Mouse (Mus musculus) liver, embryonic 12.5 days (tissue): Measurements from ENCODE around the gene Dlgap4. TPM values are rescaled to one million over a fixed set of nuclear protein-coding genes. Genes with fewer than 3 reads are reported as not detected.

Source experiments
- ATAC-seq: fragments of 200-750 bp; cut with Nextera tagmentation; 2 replicates; pipeline ENCODE4 v1.8.0; 2017; ENCODE audit warnings: moderate number of reproducible peaks, mild to moderate bottlenecking, moderate library complexity
- H3K27ac ChIP-seq: fragments of 300-500 bp; sonication (generic); 2 replicates; pipeline ENCODE4 v1.5.1; 2016; ENCODE audit warnings: mild to moderate bottlenecking
- H3K27me3 ChIP-seq: fragments of 300-500 bp; sonication (generic); replicated peaks from 2 replicates; pipeline ENCODE4 v1.6.1; 2016; ENCODE audit warnings: mild to moderate bottlenecking, moderate library complexity
- H3K36me3 ChIP-seq: fragments of 300-500 bp; sonication (generic); 2 replicates; pipeline ENCODE4 v1.6.1; 2016; ENCODE audit warnings: mild to moderate bottlenecking, moderate library complexity
- H3K4me1 ChIP-seq: fragments of 300-500 bp; sonication (generic); 2 replicates; pipeline ENCODE4 v1.6.1; 2016
- H3K4me2 ChIP-seq: fragments of 300-500 bp; sonication (generic); 2 replicates; pipeline ENCODE4 v1.6.1; 2016; ENCODE audit warnings: mild to moderate bottlenecking, moderate library complexity
- H3K4me3 ChIP-seq: fragments of 300-500 bp; sonication (generic); 2 replicates; pipeline ENCODE4 v1.5.1; 2016; ENCODE audit warnings: mild to moderate bottlenecking, moderate library complexity
- H3K9ac ChIP-seq: fragments of 300-500 bp; sonication (generic); 2 replicates; pipeline ENCODE4 v1.6.1; 2016; ENCODE audit warnings: mild to moderate bottlenecking, moderate library complexity
- H3K9me3 ChIP-seq: fragments of 300-500 bp; sonication (generic); replicated peaks from 2 replicates; pipeline ENCODE4 v1.6.1; 2016; ENCODE audit warnings: mild to moderate bottlenecking, moderate library complexity
- WGBS: fragments of 180-500 bp; shearing (Covaris S2); methylation state at CpG from one replicate; pipeline ENCODE4 v1.1.7; 2016; ENCODE audit not compliant: insufficient replicate concordance; 5-methylcytosine and 5-hydroxymethylcytosine counted together
- polyA plus RNA-seq: library from polyadenylated mRNA; unstranded; fragments of >200 nt; fragmentation: Nextera tagmentation; extraction: Ambion mirVana; gene quantifications from 2 replicates; pipeline ENCODE4 v1.2.1, GENCODE M21; 2016

Dlgap4 gene
- polyA plus RNA-seq, result 24.5 and 28.7 TPM in 2 replicates

GRCm38 (mm10) chr2:156613541-156614257, at the start of gene Dlgap4:
TSS of gene Dlgap4 (plus strand) at chr2:156613705.
- H3K27ac ChIP-seq, result no peak within 1 kb of the TSS
- H3K4me2 ChIP-seq, result peak within 1 kb of the TSS; percentile 73
- H3K4me1 ChIP-seq, result peaks cover 15% of the 10 kb centered on the region
- H3K27me3 ChIP-seq, result peaks cover 91% of the 10 kb centered on the region
- H3K4me3 ChIP-seq, result peak within 1 kb of the TSS; percentile 55
- ATAC-seq, result no peak
- H3K9me3 ChIP-seq, result no peaks in the 10 kb centered on the region
- WGBS, result 2% methylated on average over 85 of the region's 103 CpGs
- no peak within 1 kb of the TSS for H3K9ac ChIP-seq
- no peaks in the 10 kb centered on the region for H3K36me3 ChIP-seq

GRCm38 (mm10) chr2:156566512-156566911, 47.0 kb upstream of the Dlgap4 start:
- Histone ChIP-seq H3K4me3 (no peak overlapping the region), H3K9ac (no peak overlapping the region), H3K27me3 (no peaks in the 10 kb centered on the region), H3K4me2 (no peak overlapping the region), H3K36me3 (peaks cover 58% of the 10 kb centered on the region), H3K4me1 (peaks cover 5% of the 10 kb centered on the region), H3K27ac (no peak overlapping the region), H3K9me3 (no peaks in the 10 kb centered on the region)
- WGBS, result 84% methylated on average over 2 of the region's 2 CpGs
- no peak for ATAC-seq

- Histone ChIP-seq H3K9ac (no peak overlapping the region), H3K36me3 (peaks cover 51% of the 10 kb centered on the region), H3K4me1 (no peaks in the 10 kb centered on the region), H3K4me3 (no peak overlapping the region), H3K4me2 (no peak overlapping the region), H3K27me3 (no peaks in the 10 kb centered on the region), H3K9me3 (no peaks in the 10 kb centered on the region), H3K27ac (no peak overlapping the region)
- ATAC-seq, result no peak
- 77% methylated on average over 7 of the region's 7 CpGs for WGBS
Measured at GRCm38 (mm10) chr2:156568647-156569046, 44.9 kb upstream of the Dlgap4 start.

GRCm38 (mm10) chr2:156569261-156569660, 44.2 kb upstream of the Dlgap4 start:
- Histone ChIP-seq H3K36me3 (peaks cover 45% of the 10 kb centered on the region), H3K4me1 (no peaks in the 10 kb centered on the region), H3K9me3 (no peaks in the 10 kb centered on the region), H3K4me2 (no peak overlapping the region), H3K27me3 (no peaks in the 10 kb centered on the region), H3K4me3 (no peak overlapping the region), H3K9ac (no peak overlapping the region), H3K27ac (no peak overlapping the region)
- no peak for ATAC-seq
- WGBS, result 74% methylated on average over 3 of the region's 3 CpGs

GRCm38 (mm10) chr2:156571521-156571920, 42.0 kb upstream of the Dlgap4 start:
- H3K9me3 ChIP-seq, result no peaks in the 10 kb centered on the region
- ATAC-seq, result no peak
- H3K9ac ChIP-seq, result no peak overlapping the region
- peaks cover 31% of the 10 kb centered on the region for H3K36me3 ChIP-seq
- H3K27me3 ChIP-seq, result peaks cover 6% of the 10 kb centered on the region; the same call in 1 of the 2 replicates
- no peaks in the 10 kb centered on the region for H3K4me1 ChIP-seq
- no peak overlapping the region for H3K4me2 ChIP-seq
- WGBS, result 70% methylated on average over 6 of the region's 6 CpGs
- no peak overlapping the region for H3K27ac ChIP-seq
- H3K4me3 ChIP-seq, result no peak overlapping the region

GRCm38 (mm10) chr2:156576850-156577587, 36.5 kb upstream of the Dlgap4 start:
- WGBS, result 54% methylated on average over 7 of the region's 7 CpGs
- Histone ChIP-seq H3K4me1 (no peaks in the 10 kb centered on the region), H3K27ac (no peak overlapping the region), H3K27me3 (peaks cover 13% of the 10 kb centered on the region; the same call in 1 of the 2 replicates), H3K36me3 (no peaks in the 10 kb centered on the region), H3K4me3 (no peak overlapping the region), H3K9me3 (no peaks in the 10 kb centered on the region), H3K9ac (no peak overlapping the region), H3K4me2 (no peak overlapping the region)
- no peak for ATAC-seq

GRCm38 (mm10) chr2:156580507-156580906, 33.0 kb upstream of the Dlgap4 start:
- WGBS, result 47% methylated on average over 5 of the region's 5 CpGs
- ATAC-seq, result no peak
- no peak overlapping the region for H3K4me3 ChIP-seq

GRCm38 (mm10) chr2:156581244-156581643, 32.3 kb upstream of the Dlgap4 start:
- Histone ChIP-seq H3K36me3 (no peaks in the 10 kb centered on the region), H3K4me1 (no peaks in the 10 kb centered on the region), H3K27me3 (peaks cover 24% of the 10 kb centered on the region; the same call in 1 of the 2 replicates), H3K9me3 (no peaks in the 10 kb centered on the region), H3K4me2 (no peak overlapping the region), H3K27ac (no peak overlapping the region), H3K9ac (no peak overlapping the region), H3K4me3 (no peak overlapping the region)
- ATAC-seq, result no peak
- 54% methylated on average over 10 of the region's 10 CpGs for WGBS

More at GRCm38 (mm10) chr2:156580507-156580906, 33.0 kb upstream of the Dlgap4 start:
- Histone ChIP-seq H3K9me3 (no peaks in the 10 kb centered on the region), H3K9ac (no peak overlapping the region), H3K4me1 (no peaks in the 10 kb centered on the region), H3K27me3 (peaks cover 30% of the 10 kb centered on the region; the same call in 1 of the 2 replicates), H3K36me3 (no peaks in the 10 kb centered on the region), H3K27ac (no peak overlapping the region), H3K4me2 (no peak overlapping the region)

GRCm38 (mm10) chr2:156582887-156583286, 30.6 kb upstream of the Dlgap4 start:
- H3K27me3 ChIP-seq, result peaks cover 24% of the 10 kb centered on the region; the same call in 1 of the 2 replicates
- H3K27ac ChIP-seq, result no peak overlapping the region
- 61% methylated on average over 10 of the region's 10 CpGs for WGBS
- H3K36me3 ChIP-seq, result no peaks in the 10 kb centered on the region
- no peak for ATAC-seq
- no peaks in the 10 kb centered on the region for H3K9me3 ChIP-seq
- H3K4me2 ChIP-seq, result no peak overlapping the region
- no peak overlapping the region for H3K9ac ChIP-seq
- no peak overlapping the region for H3K4me3 ChIP-seq
- no peaks in the 10 kb centered on the region for H3K4me1 ChIP-seq

GRCm38 (mm10) chr2:156584154-156584796, 29.2 kb upstream of the Dlgap4 start:
- Histone ChIP-seq H3K4me3 (no peak overlapping the region), H3K27me3 (peaks cover 21% of the 10 kb centered on the region; the same call in 1 of the 2 replicates), H3K4me2 (no peak overlapping the region), H3K9me3 (no peaks in the 10 kb centered on the region), H3K27ac (no peak overlapping the region), H3K36me3 (no peaks in the 10 kb centered on the region), H3K4me1 (no peaks in the 10 kb centered on the region), H3K9ac (no peak overlapping the region)
- 42% methylated on average over 11 of the region's 11 CpGs for WGBS
- ATAC-seq, result no peak

- no peak overlapping the region for H3K4me2 ChIP-seq
- no peak overlapping the region for H3K4me3 ChIP-seq
- H3K27me3 ChIP-seq, result peaks cover 21% of the 10 kb centered on the region; the same call in 1 of the 2 replicates
- no peaks in the 10 kb centered on the region for H3K36me3 ChIP-seq
- no peak overlapping the region for H3K9ac ChIP-seq
- no peak for ATAC-seq
- H3K27ac ChIP-seq, result no peak overlapping the region
- 54% methylated on average over 14 of the region's 14 CpGs for WGBS
- H3K4me1 ChIP-seq, result no peaks in the 10 kb centered on the region
- no peaks in the 10 kb centered on the region for H3K9me3 ChIP-seq
Measured at GRCm38 (mm10) chr2:156584797-156585471, 28.6 kb upstream of the Dlgap4 start.
